Mouse (Mus musculus) ES-E14 (cell line): ENCODE data around the gene Zfp541.

Experiments used
- CHD2 ChIP-seq: IDR thresholded peaks from 2 replicates; pipeline ENCODE4 v1.6.1; 2014; ENCODE audit warnings: mild to moderate bottlenecking, low read depth, low read length, inconsistent platforms
- HCFC1 ChIP-seq: IDR thresholded peaks from 2 replicates; pipeline ENCODE4 v1.6.1; 2012; ENCODE audit warnings: low read length, inconsistent platforms, borderline replicate concordance; ENCODE audit not compliant: insufficient read depth
- MAFK ChIP-seq: IDR thresholded peaks from 2 replicates; pipeline ENCODE4 v1.6.1; 2014; ENCODE audit warnings: mild to moderate bottlenecking, low read depth, low read length, inconsistent platforms; ENCODE audit not compliant: insufficient read depth
- ZC3H11A ChIP-seq: IDR thresholded peaks from 2 replicates; pipeline ENCODE4 v1.6.1; 2012; ENCODE audit warnings: low read depth, mild to moderate bottlenecking, inconsistent platforms, low read length, borderline replicate concordance
- ZNF384 ChIP-seq: IDR thresholded peaks from 2 replicates; pipeline ENCODE4 v1.6.1; 2012; ENCODE audit warnings: low read depth, low read length, inconsistent platforms

DNA sequence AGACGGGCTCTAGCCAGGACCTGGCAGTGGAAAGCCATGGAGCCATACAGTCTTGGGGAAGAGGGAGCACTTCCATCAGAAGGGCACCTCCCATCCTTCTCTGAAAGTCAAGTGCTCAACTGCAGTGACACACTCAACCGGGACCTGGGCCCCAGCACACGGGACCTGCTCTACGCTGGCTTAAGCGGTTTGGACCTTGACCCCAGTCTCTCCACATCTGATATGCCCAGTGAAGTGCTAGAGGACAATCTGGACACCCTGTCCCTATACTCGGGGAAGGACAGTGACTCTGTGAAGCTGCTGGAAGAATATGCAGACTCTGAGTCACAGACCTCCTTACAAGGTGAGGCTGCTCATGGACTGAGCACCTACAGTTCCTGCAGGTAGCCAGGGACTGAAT is 10.3 kb downstream of the Zfp541 start:
- TF ChIP-seq CHD2, result no peak
- TF ChIP-seq ZNF384, result no peak
- TF ChIP-seq HCFC1, result no peak
- TF ChIP-seq ZC3H11A, result no peak
- no peak for TF ChIP-seq MAFK
